Mouse (Mus musculus): ENCODE measurements around the gene Tank. TPM values are rescaled to one million over a fixed set of nuclear protein-coding genes. Genes with fewer than 3 reads are reported as not detected.

Tank gene
- polyA plus RNA-seq, 1 experiment: 8.5 TPM

GRCm38 (mm10) chr2:61556639-61557038, 21.7 kb upstream of the Tank start:
- Histone ChIP-seq H3K4me3 (ENCODE audit: insufficient read depth, poor library complexity, severe bottlenecking) (no peak overlapping the region), H3K79me3 (ENCODE audit: low read depth) (no peaks in the 10 kb centered on the region), H3ac (ENCODE audit: control insufficient read depth, insufficient read length, low read depth) (no peak overlapping the region), H3K79me2 (ENCODE audit: control insufficient read depth, insufficient read depth) (no peaks in the 10 kb centered on the region), H3K36me3 (ENCODE audit: control insufficient read depth, insufficient read depth) (no peaks in the 10 kb centered on the region), H3K27me3 (ENCODE audit: control insufficient read depth, insufficient read depth, insufficient read length) (no peaks in the 10 kb centered on the region)
- TF ChIP-seq FOSL1 (IDR thresholded peaks at IDR 0.05; ENCODE audit: insufficient read depth, low read length, poor library complexity, severe bottlenecking): no peak
- no peak for TF ChIP-seq USF1 (IDR thresholded peaks at IDR 0.05; ENCODE audit: low read depth)
- TF ChIP-seq MYOG (IDR thresholded peaks at IDR 0.05; ENCODE audit: control insufficient read depth, extremely low read depth, insufficient read length): no peak
- no peak for TF ChIP-seq MYOD1 (IDR thresholded peaks at IDR 0.05; ENCODE audit: control insufficient read depth, insufficient read length, low read depth)
- TF ChIP-seq CEBPB (IDR thresholded peaks at IDR 0.05; ENCODE audit: low read depth): no peak
- TF ChIP-seq CTCF (IDR thresholded peaks at IDR 0.05; ENCODE audit: control insufficient read depth, insufficient read depth, insufficient read length): no peak
- no peak for TF ChIP-seq MAX (IDR thresholded peaks at IDR 0.05)

- Histone ChIP-seq H3K36me3 (ENCODE audit: control insufficient read depth, insufficient read depth) (no peaks in the 10 kb centered on the region), H3K79me3 (ENCODE audit: low read depth) (no peaks in the 10 kb centered on the region), H3ac (ENCODE audit: control insufficient read depth, insufficient read length, low read depth) (no peak overlapping the region), H3K79me2 (ENCODE audit: control insufficient read depth, insufficient read depth) (no peaks in the 10 kb centered on the region), H3K27me3 (ENCODE audit: control insufficient read depth, insufficient read depth, insufficient read length) (no peaks in the 10 kb centered on the region), H3K4me3 (ENCODE audit: insufficient read depth, poor library complexity, severe bottlenecking) (no peak overlapping the region)
- no peak for TF ChIP-seq FOSL1 (IDR thresholded peaks at IDR 0.05; ENCODE audit: insufficient read depth, low read length, poor library complexity, severe bottlenecking)
- no peak for TF ChIP-seq MYOG (IDR thresholded peaks at IDR 0.05; ENCODE audit: control insufficient read depth, extremely low read depth, insufficient read length)
- TF ChIP-seq MAX (IDR thresholded peaks at IDR 0.05): no peak
- no peak for TF ChIP-seq CTCF (IDR thresholded peaks at IDR 0.05; ENCODE audit: control insufficient read depth, insufficient read depth, insufficient read length)
- no peak for TF ChIP-seq CEBPB (IDR thresholded peaks at IDR 0.05; ENCODE audit: low read depth)
- TF ChIP-seq MYOD1 (IDR thresholded peaks at IDR 0.05; ENCODE audit: control insufficient read depth, insufficient read length, low read depth): no peak
- TF ChIP-seq USF1 (IDR thresholded peaks at IDR 0.05; ENCODE audit: low read depth): no peak
These were observed 20.4 kb upstream of the Tank start for GRCm38 (mm10) chr2:61557848-61558471.

GRCm38 (mm10) chr2:61561058-61561457, 17.3 kb upstream of the Tank start:
- Histone ChIP-seq H3ac (ENCODE audit: control insufficient read depth, insufficient read length, low read depth) (no peak overlapping the region), H3K27me3 (ENCODE audit: control insufficient read depth, insufficient read depth, insufficient read length) (no peaks in the 10 kb centered on the region), H3K36me3 (ENCODE audit: control insufficient read depth, insufficient read depth) (no peaks in the 10 kb centered on the region), H3K4me3 (ENCODE audit: insufficient read depth, poor library complexity, severe bottlenecking) (no peak overlapping the region), H3K79me2 (ENCODE audit: control insufficient read depth, insufficient read depth) (no peaks in the 10 kb centered on the region), H3K79me3 (ENCODE audit: low read depth) (no peaks in the 10 kb centered on the region)
- no peak for TF ChIP-seq FOSL1 (IDR thresholded peaks at IDR 0.05; ENCODE audit: insufficient read depth, low read length, poor library complexity, severe bottlenecking)
- TF ChIP-seq CEBPB (IDR thresholded peaks at IDR 0.05; ENCODE audit: low read depth): no peak
- no peak for TF ChIP-seq USF1 (IDR thresholded peaks at IDR 0.05; ENCODE audit: low read depth)
- TF ChIP-seq MAX (IDR thresholded peaks at IDR 0.05): no peak
- TF ChIP-seq MYOD1 (IDR thresholded peaks at IDR 0.05; ENCODE audit: control insufficient read depth, insufficient read length, low read depth): no peak
- no peak for TF ChIP-seq CTCF (IDR thresholded peaks at IDR 0.05; ENCODE audit: control insufficient read depth, insufficient read depth, insufficient read length)
- no peak for TF ChIP-seq MYOG (IDR thresholded peaks at IDR 0.05; ENCODE audit: control insufficient read depth, extremely low read depth, insufficient read length)

GRCm38 (mm10) chr2:61563202-61563601, 15.2 kb upstream of the Tank start:
- no peaks in the 10 kb centered on the region for H3K36me3 ChIP-seq (ENCODE audit: control insufficient read depth, insufficient read depth)
- no peaks in the 10 kb centered on the region for H3K79me2 ChIP-seq (ENCODE audit: control insufficient read depth, insufficient read depth)
- H3ac ChIP-seq (ENCODE audit: control insufficient read depth, insufficient read length, low read depth): no peak overlapping the region
- no peaks in the 10 kb centered on the region for H3K27me3 ChIP-seq (ENCODE audit: control insufficient read depth, insufficient read depth, insufficient read length)
- H3K4me3 ChIP-seq (ENCODE audit: insufficient read depth, poor library complexity, severe bottlenecking): no peak overlapping the region
- TF ChIP-seq CTCF (IDR thresholded peaks at IDR 0.05; ENCODE audit: control insufficient read depth, insufficient read depth, insufficient read length) (no peak), MAX (IDR thresholded peaks at IDR 0.05) (no peak), CEBPB (IDR thresholded peaks at IDR 0.05; ENCODE audit: low read depth) (no peak), FOSL1 (IDR thresholded peaks at IDR 0.05; ENCODE audit: insufficient read depth, low read length, poor library complexity, severe bottlenecking) (no peak), MYOG (IDR thresholded peaks at IDR 0.05; ENCODE audit: control insufficient read depth, extremely low read depth, insufficient read length) (no peak), MYOD1 (IDR thresholded peaks at IDR 0.05; ENCODE audit: control insufficient read depth, insufficient read length, low read depth) (no peak), USF1 (IDR thresholded peaks at IDR 0.05; ENCODE audit: low read depth) (no peak)
- no peaks in the 10 kb centered on the region for H3K79me3 ChIP-seq (ENCODE audit: low read depth)

- no peak for TF ChIP-seq CEBPB (IDR thresholded peaks at IDR 0.05; ENCODE audit: low read depth)
- no peak for TF ChIP-seq USF1 (IDR thresholded peaks at IDR 0.05; ENCODE audit: low read depth)
- TF ChIP-seq FOSL1 (IDR thresholded peaks at IDR 0.05; ENCODE audit: insufficient read depth, low read length, poor library complexity, severe bottlenecking): no peak
- TF ChIP-seq MYOG (IDR thresholded peaks at IDR 0.05; ENCODE audit: control insufficient read depth, extremely low read depth, insufficient read length): no peak
- TF ChIP-seq CTCF (IDR thresholded peaks at IDR 0.05; ENCODE audit: control insufficient read depth, insufficient read depth, insufficient read length): no peak
- no peak for TF ChIP-seq MAX (IDR thresholded peaks at IDR 0.05)
- no peak for TF ChIP-seq MYOD1 (IDR thresholded peaks at IDR 0.05; ENCODE audit: control insufficient read depth, insufficient read length, low read depth)
- no peak overlapping the region for H3ac ChIP-seq (ENCODE audit: control insufficient read depth, insufficient read length, low read depth)
These were observed 11.2 kb upstream of the Tank start for GRCm38 (mm10) chr2:61567045-61567783.

More at GRCm38 (mm10) chr2:61567045-61567783, 11.2 kb upstream of the Tank start:
- no peak overlapping the region for H3K4me3 ChIP-seq (ENCODE audit: insufficient read depth, poor library complexity, severe bottlenecking)
- no peaks in the 10 kb centered on the region for H3K27me3 ChIP-seq (ENCODE audit: control insufficient read depth, insufficient read depth, insufficient read length)
- no peaks in the 10 kb centered on the region for H3K79me2 ChIP-seq (ENCODE audit: control insufficient read depth, insufficient read depth)
- no peaks in the 10 kb centered on the region for H3K36me3 ChIP-seq (ENCODE audit: control insufficient read depth, insufficient read depth)
- H3K79me3 ChIP-seq (ENCODE audit: low read depth): no peaks in the 10 kb centered on the region
